Mouse (Mus musculus) kidney, adult 2 months (tissue): ENCODE results near the gene Grik4.

Experiments
- CTCF ChIP-seq: fragments of 200-500 bp; conservative IDR thresholded peaks from 2 replicates; pipeline ENCODE4 v1.5.1; 2011; ENCODE audit warnings: low read depth, mild to moderate bottlenecking, control low read depth, low read length, moderate library complexity, mixed read lengths; ENCODE audit not compliant: insufficient read depth, insufficient read length
- POLR2A ChIP-seq: fragments of 200-500 bp; IDR thresholded peaks from one replicate; pipeline ENCODE4 v1.6.1; 2011; ENCODE audit warnings: low read depth, low read length, control low read depth

GRCm38 (mm10) chr9:42636446-42636845 is 307.8 kb downstream of the Grik4 start:
- TF ChIP-seq CTCF, result no peak
- TF ChIP-seq POLR2A, result no peak
